25 mouse cellular contexts compared by ENCODE assay signal in the genomic region with DNA sequence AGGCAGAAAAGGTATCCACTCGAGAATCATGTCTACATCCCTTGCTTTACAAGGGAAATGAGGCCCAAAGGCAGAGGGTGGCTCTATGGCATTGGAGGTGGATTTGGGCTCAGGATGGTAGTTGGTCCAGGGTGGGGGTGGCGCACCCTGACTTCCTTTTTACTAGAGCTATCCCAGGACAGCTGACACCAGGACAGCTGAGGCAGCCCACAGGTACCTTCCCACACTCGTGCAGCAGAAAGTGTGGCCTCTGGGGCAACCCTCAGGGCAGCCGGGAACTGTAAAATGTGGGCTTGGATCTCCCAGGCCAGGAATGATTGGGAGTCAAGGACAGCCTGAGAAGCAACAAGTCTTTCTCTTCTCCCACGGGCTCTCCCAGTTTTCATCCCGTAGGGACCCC. TPM values are rescaled to one million over a fixed set of nuclear protein-coding genes. Genes with fewer than 3 reads are reported as not detected.
DNase-seq lines count a peak whose midpoint lies in the region; ATAC-seq and TF ChIP-seq lines count a peak whose summit lies in the region.
"Had no signal": no experiment of that assay in that cellular context is flagged by ENCODE, and none has a peak within 500 bp of the region (broad histone marks: within the 10 kb centered on the region; RNA-seq: fewer than 3 reads in every experiment).

No protein-coding gene starts in this region.

- intact Hi-C loops in heart, postnatal 14 days (cut with DNase I) = no loop called here

- H3K9ac ChIP-seq in heart, embryonic 13.5 days = peak overlapping the region; percentile 51; the same call in 1 of the 2 replicates
- H3K9ac ChIP-seq in MEL (ENCODE audit: control insufficient read depth, low read depth, low read length, poor library complexity, severe bottlenecking) = peak overlapping the region; percentile 86
- H3K9ac ChIP-seq in liver, embryonic 12.5 days = peak overlapping the region; percentile 96
- H3K9ac ChIP-seq: embryonic facial prominence, embryonic 15.5 days; kidney, embryonic 15.5 days; limb, embryonic 13.5 days; midbrain, embryonic 12.5 days had no signal

- H3K4me1 ChIP-seq in heart, embryonic 13.5 days = peaks cover 42% of the 10 kb centered on the region
- peaks cover 17 to 23% of the 10 kb centered on the region in 2 experiments for H3K4me1 ChIP-seq in MEL (ENCODE audit: control insufficient read depth in 1 of 2, insufficient read depth in 2 of 2, low read length in 2 of 2)
- H3K4me1 ChIP-seq in liver, embryonic 12.5 days = peaks cover 61% of the 10 kb centered on the region

- DNase-seq in heart, postnatal 14 days = no peak
- no peak for DNase-seq in MEL (ENCODE audit: low read depth, low spot score)
- no peak for DNase-seq in thymus, postnatal 0 days (ENCODE audit: low spot score)
- DNase-seq: adrenal gland, postnatal 10 days; cerebellum, adult 2 months; cerebellum, postnatal 25 days; gastrocnemius, postnatal 10 days; heart, adult 18-20 months; kidney, adult 11 months; kidney, postnatal 36 days; layer of hippocampus, postnatal 36 days; lung, embryonic 14.5 days; right cerebral cortex, adult 18-20 months; right cerebral cortex, postnatal 4 days; thymus, postnatal 14 days had no signal

- no peak for TF ChIP-seq CTCF in MEL (IDR thresholded peaks at IDR 0.05 in 2 of 3, conservative IDR thresholded peaks at IDR 0.05 in 1 of 3; ENCODE audit: control insufficient read depth in 1 of 3, insufficient read depth in 1 of 3, low read depth in 2 of 3, low read length in 3 of 3, poor library complexity in 1 of 3, severe bottlenecking in 1 of 3)

- H3K27ac ChIP-seq in heart, embryonic 13.5 days (replicated peaks) = no peak overlapping the region
- peak overlapping the region; percentile 95 for H3K27ac ChIP-seq in MEL (ENCODE audit: control insufficient read depth, low read depth, low read length)
- peak overlapping the region; percentile 100 for H3K27ac ChIP-seq in liver, embryonic 12.5 days
- H3K27ac ChIP-seq: embryonic facial prominence, embryonic 15.5 days; kidney, embryonic 15.5 days; limb, embryonic 13.5 days; midbrain, embryonic 12.5 days had no signal

- peak overlapping the region; percentile 83 for H3K4me2 ChIP-seq in heart, embryonic 13.5 days
- H3K4me2 ChIP-seq in liver, embryonic 12.5 days = peak overlapping the region; percentile 96
- no peak overlapping the region for H3K4me2 ChIP-seq in myocyte (ENCODE audit: low read depth)
- H3K4me2 ChIP-seq: embryonic facial prominence, embryonic 15.5 days; kidney, embryonic 15.5 days; limb, embryonic 13.5 days; midbrain, embryonic 12.5 days had no signal

- H3K36me3 ChIP-seq in heart, embryonic 13.5 days = peaks cover 21% of the 10 kb centered on the region
- peaks cover 5 to 20% of the 10 kb centered on the region in 2 experiments for H3K36me3 ChIP-seq in MEL (ENCODE audit: control insufficient read depth in 1 of 2, insufficient read depth in 2 of 2, low read length in 2 of 2)
- peaks cover 51% of the 10 kb centered on the region for H3K36me3 ChIP-seq in liver, embryonic 12.5 days
- peaks cover 15% of the 10 kb centered on the region for H3K36me3 ChIP-seq in myocyte (ENCODE audit: control insufficient read depth, insufficient read depth)

- WGBS in heart, embryonic 13.5 days = 70% methylated on average over 6 of the region's 6 CpGs
- WGBS in liver, embryonic 12.5 days (ENCODE audit: insufficient replicate concordance) = 49% methylated on average over 6 of the region's 6 CpGs

- TF ChIP-seq POLR2A in MEL (IDR thresholded peaks at IDR 0.05; ENCODE audit: control insufficient read depth in 1 of 2, insufficient read depth in 1 of 2, low read depth in 1 of 2, low read length in 2 of 2, poor library complexity in 1 of 2) = no peak
- TF ChIP-seq POLR2A in myocyte (IDR thresholded peaks at IDR 0.05; ENCODE audit: insufficient read length, low read depth) = no peak

- no peaks in the 10 kb centered on the region for H3K27me3 ChIP-seq in heart, embryonic 13.5 days (replicated peaks)
- no peaks in the 10 kb centered on the region for H3K27me3 ChIP-seq in MEL (ENCODE audit: control insufficient read depth in 1 of 2, insufficient read depth in 2 of 2, low read length in 2 of 2)
- H3K27me3 ChIP-seq in liver, embryonic 12.5 days (replicated peaks) = no peaks in the 10 kb centered on the region
- no peaks in the 10 kb centered on the region for H3K27me3 ChIP-seq in myocyte (ENCODE audit: control insufficient read depth, insufficient read depth, insufficient read length)
- H3K27me3 ChIP-seq: embryonic facial prominence, embryonic 15.5 days; kidney, embryonic 15.5 days; limb, embryonic 13.5 days; midbrain, embryonic 12.5 days had no signal

- H3K9me3 ChIP-seq in heart, embryonic 13.5 days = no peaks in the 10 kb centered on the region
- H3K9me3 ChIP-seq in MEL (replicated peaks; ENCODE audit: insufficient read depth, low read length) = no peaks in the 10 kb centered on the region
- peaks cover 2% of the 10 kb centered on the region; the same call in 1 of the 2 replicates for H3K9me3 ChIP-seq in liver, embryonic 12.5 days (replicated peaks)
- H3K9me3 ChIP-seq: embryonic facial prominence, embryonic 15.5 days; kidney, embryonic 15.5 days; midbrain, embryonic 12.5 days had no signal

- H3ac ChIP-seq in myocyte (ENCODE audit: control insufficient read depth, insufficient read length) = no peak overlapping the region

- 0 out of 2 replicates have a peak overlapping the region, but pooled peaks have one; percentile 6 for H3K4me3 ChIP-seq in heart, embryonic 13.5 days
- no peak overlapping the region for H3K4me3 ChIP-seq in MEL (ENCODE audit: control insufficient read depth in 1 of 2, insufficient read depth in 1 of 2, low read depth in 2 of 2, low read length in 2 of 2)
- peak overlapping the region; percentile 95 for H3K4me3 ChIP-seq in liver, embryonic 12.5 days
- no peak overlapping the region for H3K4me3 ChIP-seq in myocyte
- H3K4me3 ChIP-seq: embryonic facial prominence, embryonic 15.5 days; forebrain, embryonic 10.5 days; kidney, embryonic 15.5 days; limb, embryonic 13.5 days; midbrain, embryonic 12.5 days had no signal

- H3K79me2 ChIP-seq in MEL (ENCODE audit: control insufficient read depth, insufficient read depth, low read length, poor library complexity) = peaks cover 43% of the 10 kb centered on the region
- H3K79me2 ChIP-seq in myocyte (ENCODE audit: control insufficient read depth, insufficient read depth) = peaks cover 50% of the 10 kb centered on the region

- no peak for ATAC-seq in heart, embryonic 13.5 days (ENCODE audit: extremely low read depth, insufficient number of reproducible peaks, low FRiP score, low TSS enrichment)
- ATAC-seq in liver, embryonic 12.5 days = no peak
- no peak for ATAC-seq in inflammation-experienced regulatory T-cells, adult 6 months
- ATAC-seq: forebrain, embryonic 16.5 days had no signal

- TF ChIP-seq RAD21 in MEL (IDR thresholded peaks at IDR 0.05; ENCODE audit: low read depth, low read length) = no peak

- TF ChIP-seq EP300 in MEL (IDR thresholded peaks at IDR 0.05; ENCODE audit: low read depth in 1 of 2, low read length in 2 of 2) = no peak

TF ChIP-seq in MEL, 35 proteins besides CTCF, POLR2A, EP300 and RAD21 (continues in another document):
- TF ChIP-seq E2F4 (IDR thresholded peaks at IDR 0.05; ENCODE audit: borderline replicate concordance, low read depth, low read length) (no peak), NRF1 (IDR thresholded peaks at IDR 0.05; ENCODE audit: insufficient read depth, low read depth, low read length, poor library complexity, severe bottlenecking) (no peak), MAZ (IDR thresholded peaks at IDR 0.05; ENCODE audit: low read depth, low read length) (no peak)

TF ChIP-seq in myocyte, 11 proteins besides CTCF, POLR2A, EP300 and RAD21 (continues in another document):
- TF ChIP-seq POLR2AphosphoS2 (IDR thresholded peaks at IDR 0.05; ENCODE audit: insufficient read length, low read depth) (no peak), REST (IDR thresholded peaks at IDR 0.05; ENCODE audit: insufficient read depth, insufficient read length) (no peak), TCF3 (IDR thresholded peaks at IDR 0.05; ENCODE audit: insufficient read length, low read depth) (no peak)

RNA-seq across cellular contexts. Expression of a gene that starts 3.2 kb away (rescaled TPM):
- polyA plus RNA-seq in heart, embryonic 13.5 days (2015; fragmentation: Nextera tagmentation; extraction: Ambion mirVana) = 21.9 and 22.0 TPM in 2 replicates
- 1 to 10 TPM; 5.1 to 6.0 TPM for total RNA-seq in heart, postnatal 14 days (2021)
- 41.9 and 43.9 TPM in 2 replicates for total RNA-seq in MEL (2012; rRNA removed)
- polyA plus RNA-seq in MEL (2012; ENCODE audit: insufficient read depth in 1 of 2, insufficient read length in 2 of 2, low read depth in 1 of 2, low replicate concordance in 2 of 2, missing spikeins in 1 of 2) (10 to 100 TPM in 1 of 2 experiments, not detected in 1; 76.5 TPM), myocyte (2012; fragmentation: generic; extraction: Trizol) (69.6 TPM)
- polyA plus RNA-seq in liver, embryonic 12.5 days (2016; fragmentation: Nextera tagmentation; extraction: Ambion mirVana) = 62.7 and 64.0 TPM in 2 replicates
- polyA plus RNA-seq in thymus, postnatal 0 days (2015; fragmentation: Nextera tagmentation; extraction: Ambion mirVana) = 39.1 and 39.2 TPM in 2 replicates
- 10 to 100 TPM; 11.0 to 17.4 (median 13.2) TPM for polyA plus RNA-seq in inflammation-experienced regulatory T-cells, adult 6 months (2017; shearing (Covaris generic))

RNA-seq across cellular contexts. Expression of a gene that starts 28.2 kb away (rescaled TPM):
- polyA plus RNA-seq in heart, embryonic 13.5 days (2015; fragmentation: Nextera tagmentation; extraction: Ambion mirVana) = 29.6 and 32.6 TPM in 2 replicates
- total RNA-seq in heart, postnatal 14 days (2021) = 10 to 100 TPM; 32.9 to 33.0 TPM
- 32.6 and 35.9 TPM in 2 replicates for total RNA-seq in MEL (2012; rRNA removed)
- polyA plus RNA-seq in MEL (2012; ENCODE audit: insufficient read depth in 1 of 2, insufficient read length in 2 of 2, low read depth in 1 of 2, low replicate concordance in 2 of 2, missing spikeins in 1 of 2) (10 to 100 TPM in 1 of 2 experiments, not detected in 1; 28.8 TPM), myocyte (2012; fragmentation: generic; extraction: Trizol) (55.9 TPM)
- polyA plus RNA-seq in liver, embryonic 12.5 days (2016; fragmentation: Nextera tagmentation; extraction: Ambion mirVana) = 27.1 and 28.1 TPM in 2 replicates
- polyA plus RNA-seq in thymus, postnatal 0 days (2015; fragmentation: Nextera tagmentation; extraction: Ambion mirVana) = 30.9 and 34.4 TPM in 2 replicates
- polyA plus RNA-seq in inflammation-experienced regulatory T-cells, adult 6 months (2017; shearing (Covaris generic)) = 1 to 10 TPM; 3.0 to 5.2 (median 4.1) TPM

RNA-seq across cellular contexts. Expression of a gene that starts 28.4 kb away (rescaled TPM):
- polyA plus RNA-seq in heart, embryonic 13.5 days (2015; fragmentation: Nextera tagmentation; extraction: Ambion mirVana) = 139 and 150 TPM in 2 replicates
- total RNA-seq in heart, postnatal 14 days (2021) = 10 to 100 TPM; 64.8 to 66.0 TPM
- total RNA-seq in MEL (2012; rRNA removed) = 61.3 and 80.0 TPM in 2 replicates
- 10 to 100 TPM in 1 of 2 experiments, not detected in 1; 66.5 TPM for polyA plus RNA-seq in MEL (2012; ENCODE audit: insufficient read depth in 1 of 2, insufficient read length in 2 of 2, low read depth in 1 of 2, low replicate concordance in 2 of 2, missing spikeins in 1 of 2)
- 186 and 192 TPM in 2 replicates for polyA plus RNA-seq in liver, embryonic 12.5 days (2016; fragmentation: Nextera tagmentation; extraction: Ambion mirVana)
- polyA plus RNA-seq in myocyte (2012; fragmentation: generic; extraction: Trizol) = 937 TPM
- 295 and 320 TPM in 2 replicates for polyA plus RNA-seq in thymus, postnatal 0 days (2015; fragmentation: Nextera tagmentation; extraction: Ambion mirVana)
- polyA plus RNA-seq in inflammation-experienced regulatory T-cells, adult 6 months (2017; shearing (Covaris generic)) = 100 to 1,000 TPM; 311 to 463 (median 342) TPM

Comparison
In these comparisons a context has a peak if more than half of its experiments do, and no peak if none do; other contexts are left out.
1. H3K4me3 ChIP-seq: peak in heart, embryonic 13.5 days (single experiment) and liver, embryonic 12.5 days (single experiment); none in MEL (0 of 2) and myocyte (single experiment).
2. Peak in every context shown above with its lines, with median percentiles within 50 percentile points of each other: H3K9ac ChIP-seq.